Mouse (Mus musculus) MEL (cell line): Measurements from ENCODE around the gene Abi3. TPM values are rescaled to one million over a fixed set of nuclear protein-coding genes. Genes with fewer than 3 reads are reported as not detected.

Experiments used
- DNase-seq: peaks from one replicate; pipeline ENCODE4 v3.0.0; 2011; ENCODE audit warnings: low read depth, low spot score
- H3K27ac ChIP-seq: 2 replicates; pipeline ENCODE4 v1.5.1; 2012; ENCODE audit warnings: low read depth, mild to moderate bottlenecking, control low read depth, low read length, moderate library complexity; ENCODE audit not compliant: control insufficient read depth
- H3K27me3 ChIP-seq, 2 experiments: fragments of 150-350 bp in 1 of 2; sonication (generic) in 1 of 2; 2 replicates each; pipeline ENCODE4 v1.6.1; 2012; ENCODE audit warnings: low read length in 2 of 2, mild to moderate bottlenecking in 2 of 2, improper control_type of control experiment in 1 of 2, moderate library complexity in 1 of 2; ENCODE audit not compliant: insufficient read depth in 2 of 2, control insufficient read depth in 1 of 2
- H3K36me3 ChIP-seq, 2 experiments: 2 replicates each; pipeline ENCODE4 v1.6.1; 2012 to 2014; ENCODE audit warnings: low read length in 2 of 2, improper control_type of control experiment in 1 of 2, inconsistent platforms in 1 of 2, mild to moderate bottlenecking in 1 of 2; ENCODE audit not compliant: insufficient read depth in 2 of 2, control insufficient read depth in 1 of 2
- H3K4me1 ChIP-seq, 2 experiments: fragments of 150-350 bp in 1 of 2; sonication (generic) in 1 of 2; 2 replicates each; pipeline ENCODE4 v1.6.1; 2012; ENCODE audit warnings: low read length in 2 of 2, improper control_type of control experiment in 1 of 2, mild to moderate bottlenecking in 1 of 2; ENCODE audit not compliant: insufficient read depth in 2 of 2, control insufficient read depth in 1 of 2
- H3K4me3 ChIP-seq, 2 experiments: fragments of 150-350 bp in 1 of 2; sonication (generic) in 1 of 2; 2 replicates each; pipeline ENCODE4 v1.5.1; 2012; ENCODE audit warnings: low read depth in 2 of 2, low read length in 2 of 2, mild to moderate bottlenecking in 2 of 2, moderate library complexity in 2 of 2, control low read depth in 1 of 2, improper control_type of control experiment in 1 of 2; ENCODE audit not compliant: control insufficient read depth in 1 of 2, insufficient read depth in 1 of 2
- H3K79me2 ChIP-seq: 2 replicates; pipeline ENCODE4 v1.6.1; 2012; ENCODE audit warnings: mild to moderate bottlenecking, low read length, moderate library complexity; ENCODE audit not compliant: control insufficient read depth, poor library complexity, insufficient read depth
- H3K9ac ChIP-seq: 2 replicates; pipeline ENCODE4 v1.6.1; 2012; ENCODE audit warnings: low read depth, mild to moderate bottlenecking, control low read depth, low read length, moderate library complexity; ENCODE audit not compliant: control insufficient read depth, poor library complexity, severe bottlenecking
- H3K9me3 ChIP-seq: fragments of 150-350 bp; sonication (generic); replicated peaks from 2 replicates; pipeline ENCODE4 v1.6.1; 2012; ENCODE audit warnings: mild to moderate bottlenecking, low read length, improper control_type of control experiment, moderate library complexity; ENCODE audit not compliant: insufficient read depth
- CHD1 ChIP-seq: IDR thresholded peaks from 2 replicates; pipeline ENCODE4 v1.6.1; 2012; ENCODE audit warnings: low read depth, mild to moderate bottlenecking, inconsistent platforms, low read length, improper control_type of control experiment
- CHD2 ChIP-seq: IDR thresholded peaks from 2 replicates; pipeline ENCODE4 v1.6.1; 2011; ENCODE audit warnings: low read length, improper control_type of control experiment
- EP300 ChIP-seq, 2 experiments: IDR thresholded peaks; 2 replicates each; pipeline ENCODE4 v1.6.1; 2011; ENCODE audit warnings: improper control_type of control experiment in 2 of 2, low read length in 2 of 2, low read depth in 1 of 2, mild to moderate bottlenecking in 1 of 2
- ETS1 ChIP-seq: IDR thresholded peaks from 2 replicates; pipeline ENCODE4 v1.6.1; 2012; ENCODE audit warnings: low read depth, mild to moderate bottlenecking, inconsistent platforms, low read length, improper control_type of control experiment, moderate library complexity
- GATA1 ChIP-seq: IDR thresholded peaks from 2 replicates; pipeline ENCODE4 v1.6.1; 2011; ENCODE audit warnings: low read depth, low read length, improper control_type of control experiment
- HCFC1 ChIP-seq: IDR thresholded peaks from 2 replicates; pipeline ENCODE4 v1.6.1; 2012; ENCODE audit warnings: low read depth, mild to moderate bottlenecking, inconsistent platforms, low read length, improper control_type of control experiment, moderate library complexity
- MAFK ChIP-seq: IDR thresholded peaks from 2 replicates; pipeline ENCODE4 v1.6.1; 2011; ENCODE audit warnings: low read depth, mild to moderate bottlenecking, low read length, improper control_type of control experiment, borderline replicate concordance
- MAX ChIP-seq: IDR thresholded peaks from 2 replicates; pipeline ENCODE4 v1.6.1; 2011; ENCODE audit warnings: low read length, improper control_type of control experiment
- MEF2A ChIP-seq: IDR thresholded peaks from 2 replicates; pipeline ENCODE4 v1.6.1; 2014; ENCODE audit warnings: low read depth, mild to moderate bottlenecking, inconsistent platforms, low read length, improper control_type of control experiment; ENCODE audit not compliant: poor library complexity, insufficient replicate concordance, severe bottlenecking; ENCODE audit errors: extremely low read depth
- MYB ChIP-seq: IDR thresholded peaks from 2 replicates; pipeline ENCODE4 v1.6.1; 2011; ENCODE audit warnings: mild to moderate bottlenecking, low read depth, low read length, improper control_type of control experiment
- POLR2A ChIP-seq, 2 experiments: IDR thresholded peaks; 2 replicates each; pipeline ENCODE4 v1.6.1; 2011 to 2012; ENCODE audit warnings: low read length in 2 of 2, mild to moderate bottlenecking in 2 of 2, control low read depth in 1 of 2, improper control_type of control experiment in 1 of 2, low read depth in 1 of 2, moderate library complexity in 1 of 2; ENCODE audit not compliant: control insufficient read depth in 1 of 2, insufficient read depth in 1 of 2, poor library complexity in 1 of 2
- RAD21 ChIP-seq: IDR thresholded peaks from 2 replicates; pipeline ENCODE4 v1.6.1; 2011; ENCODE audit warnings: mild to moderate bottlenecking, low read depth, low read length, improper control_type of control experiment
- RCOR1 ChIP-seq: IDR thresholded peaks from 2 replicates; pipeline ENCODE4 v1.6.1; 2012; ENCODE audit warnings: low read depth, mild to moderate bottlenecking, inconsistent platforms, low read length, improper control_type of control experiment
- SIN3A ChIP-seq: IDR thresholded peaks from 2 replicates; pipeline ENCODE4 v1.6.1; 2012; ENCODE audit warnings: low read length, improper control_type of control experiment, inconsistent platforms
- SMC3 ChIP-seq: IDR thresholded peaks from 2 replicates; pipeline ENCODE4 v1.6.1; 2011; ENCODE audit warnings: low read depth, low read length, improper control_type of control experiment
- USF2 ChIP-seq, 2 experiments: IDR thresholded peaks; 2 replicates each; pipeline ENCODE4 v1.6.1; 2011 to 2012; ENCODE audit warnings: improper control_type of control experiment in 2 of 2, low read length in 2 of 2, borderline replicate concordance in 1 of 2, inconsistent platforms in 1 of 2, low read depth in 1 of 2, mild to moderate bottlenecking in 1 of 2; ENCODE audit not compliant: insufficient read depth in 1 of 2
- ZMIZ1 ChIP-seq: IDR thresholded peaks from 2 replicates; pipeline ENCODE4 v1.6.1; 2012; ENCODE audit warnings: low read depth, mild to moderate bottlenecking, inconsistent platforms, low read length, improper control_type of control experiment, moderate library complexity
- ZNF384 ChIP-seq: IDR thresholded peaks from 2 replicates; pipeline ENCODE4 v1.6.1; 2012; ENCODE audit warnings: low read depth, mild to moderate bottlenecking, inconsistent platforms, low read length, improper control_type of control experiment
- polyA plus RNA-seq, 2 experiments: library from polyadenylated mRNA; stranded (reverse) in 1 of 2; unstranded in 1 of 2; fragments of >175 nt in 1 of 2; fragments of >200 nt in 1 of 2; gene quantifications; 2 replicates each; pipeline versions ENCODE4 v1.2.1 to v1.2.4; 2012; ENCODE audit warnings: low replicate concordance in 2 of 2, low read depth in 1 of 2; ENCODE audit not compliant: insufficient read length in 2 of 2, insufficient read depth in 1 of 2, missing spikeins in 1 of 2
- total RNA-seq: library from RNA; depleted of rRNA; stranded (reverse); fragments of 300-350 nt; gene quantifications from 2 replicates; pipeline ENCODE4 v1.2.3, GENCODE M21; 2012

Abi3 gene
- total and polyA plus RNA-seq, 3 experiments, result 3.3 to 15.4 TPM; not detected in 1

GRCm38 (mm10) chr11:95858528-95859467 lies 16.5 kb upstream of the Abi3 start (continued):
- TF ChIP-seq EP300 (IDR thresholded peaks at IDR 0.05; ENCODE audit: low read depth in 1 of 2, low read length in 2 of 2), result no peak; a peak in 1 of 4 replicates
- TF ChIP-seq ETS1, result 0 out of 2 replicates have a peak, but pooled peaks have one; percentile 4
- peak; percentile 96 for TF ChIP-seq MAFK
- peak; percentile 88 for TF ChIP-seq MAX
- TF ChIP-seq MYB, result no peak
- TF ChIP-seq MEF2A, result no peak
- TF ChIP-seq ZNF384, result no peak
- TF ChIP-seq CHD2, result peak; percentile 56; the same call in 1 of the 2 replicates
- TF ChIP-seq SIN3A, result peak; percentile 88
- TF ChIP-seq POLR2A (IDR thresholded peaks at IDR 0.05; ENCODE audit: control insufficient read depth in 1 of 2, insufficient read depth in 1 of 2, low read depth in 1 of 2, low read length in 2 of 2, poor library complexity in 1 of 2), result peak; percentile 64 to 77; a peak in 3 of 4 replicates

GRCm38 (mm10) chr11:95857716-95858527 lies 15.6 kb upstream of the Abi3 start:
- H3K27ac ChIP-seq, result peak overlapping the region; percentile 77
- H3K9ac ChIP-seq, result peak overlapping the region; percentile 71
- peaks cover 2 to 30% of the 10 kb centered on the region in 2 experiments for H3K36me3 ChIP-seq
- peak; percentile 26 for DNase-seq
- peak overlapping the region; percentile 55 to 69 for H3K4me3 ChIP-seq
- TF ChIP-seq RCOR1 (no peak), USF2 (IDR thresholded peaks at IDR 0.05; ENCODE audit: borderline replicate concordance in 1 of 2, insufficient read depth in 1 of 2, low read depth in 1 of 2, low read length in 2 of 2) (no peak), HCFC1 (no peak; the same call in 1 of the 2 replicates), ZMIZ1 (0 out of 2 replicates have a peak, but pooled peaks have one; percentile 10), GATA1 (0 out of 2 replicates have a peak, but pooled peaks have one; percentile 2), RAD21 (no peak), MYB (no peak), MAFK (no peak), CHD1 (peak; percentile 83; the same call in 1 of the 2 replicates), SMC3 (no peak), CHD2 (peak; percentile 10; the same call in 1 of the 2 replicates)
- H3K4me1 ChIP-seq, result peaks cover 8 to 22% of the 10 kb centered on the region in 2 experiments
- H3K79me2 ChIP-seq, result peaks cover 8% of the 10 kb centered on the region
- H3K9me3 ChIP-seq, result no peaks in the 10 kb centered on the region
- H3K27me3 ChIP-seq, result no peaks in the 10 kb centered on the region
